Mouse (Mus musculus): ENCODE measurements around the gene P4hb. TPM values are rescaled to one million over a fixed set of nuclear protein-coding genes. Genes with fewer than 3 reads are reported as not detected.
"Not testable (repeated sequence)": the region's sequence is repeated elsewhere in the genome, so short reads cannot be mapped to it uniquely, and the experiment has no call there.

P4hb gene
- polyA plus RNA-seq, 1 experiment from 2014 or later = 838 TPM

GRCm38 (mm10) chr11:120518558-120518957 lies 54.5 kb downstream of the P4hb start:
- no peaks in the 10 kb centered on the region for H3K27me3 ChIP-seq
- peaks cover 16% of the 10 kb centered on the region; the same call in 1 of the 2 replicates for H3K4me1 ChIP-seq
- 48% methylated on average over 6 of the region's 6 CpGs for WGBS
- no peak overlapping the region for H3K9ac ChIP-seq
- 0 out of 2 replicates have a peak overlapping the region, but pooled peaks have one; percentile 48 for H3K27ac ChIP-seq (replicated peaks)
- H3K36me3 ChIP-seq = no peaks in the 10 kb centered on the region
- no peak for ATAC-seq (ENCODE audit: insufficient number of reproducible peaks, low FRiP score, low TSS enrichment, low read depth)
- H3K9me3 ChIP-seq (replicated peaks) = no peaks in the 10 kb centered on the region
- no peak overlapping the region for H3K4me2 ChIP-seq (replicated peaks)
- H3K4me3 ChIP-seq (replicated peaks) = no peak overlapping the region

GRCm38 (mm10) chr11:120518027-120518426 lies 55.0 kb downstream of the P4hb start:
- ATAC-seq (ENCODE audit: insufficient number of reproducible peaks, low FRiP score, low TSS enrichment, low read depth) = no peak
- Histone ChIP-seq H3K36me3 (no peaks in the 10 kb centered on the region), H3K9ac (no peak overlapping the region), H3K27me3 (no peaks in the 10 kb centered on the region), H3K4me1 (peaks cover 16% of the 10 kb centered on the region; the same call in 1 of the 2 replicates), H3K4me3 (replicated peaks) (no peak overlapping the region), H3K27ac (replicated peaks) (0 out of 2 replicates have a peak overlapping the region, but pooled peaks have one; percentile 48), H3K9me3 (replicated peaks) (no peaks in the 10 kb centered on the region), H3K4me2 (replicated peaks) (no peak overlapping the region)
- WGBS = 51% methylated on average over 6 of the region's 6 CpGs

DNA sequence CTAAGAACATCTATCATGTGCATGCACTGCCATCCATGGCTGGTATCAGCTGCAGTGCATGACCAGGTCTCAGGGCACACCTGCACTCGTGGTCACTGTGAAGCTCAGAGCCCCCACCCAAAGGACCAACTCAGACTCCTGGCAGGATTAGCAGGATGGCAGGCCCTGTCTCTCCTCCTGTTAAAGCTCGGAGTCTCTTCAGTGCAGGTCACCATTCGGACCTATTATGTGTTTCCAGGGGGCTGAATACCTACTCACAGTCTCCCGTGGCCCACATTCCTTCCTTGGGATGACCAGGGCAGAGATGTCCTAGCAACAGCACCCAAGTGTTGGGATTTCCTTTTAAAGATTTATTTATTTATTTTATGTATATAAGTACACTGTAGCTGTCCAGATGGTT lies 55.9 kb downstream of the P4hb start:
- H3K9me3 ChIP-seq (replicated peaks) = no peaks in the 10 kb centered on the region
- H3K9ac ChIP-seq = no peak overlapping the region
- no peaks in the 10 kb centered on the region for H3K27me3 ChIP-seq
- H3K4me3 ChIP-seq (replicated peaks) = no peak overlapping the region
- H3K36me3 ChIP-seq = no peaks in the 10 kb centered on the region
- peaks cover 16% of the 10 kb centered on the region; the same call in 1 of the 2 replicates for H3K4me1 ChIP-seq
- H3K27ac ChIP-seq (replicated peaks) = no peak overlapping the region
- 88% methylated on average over 4 of the region's 4 CpGs for WGBS
- H3K4me2 ChIP-seq (replicated peaks) = no peak overlapping the region
- no peak for ATAC-seq (ENCODE audit: insufficient number of reproducible peaks, low FRiP score, low TSS enrichment, low read depth)

DNA sequence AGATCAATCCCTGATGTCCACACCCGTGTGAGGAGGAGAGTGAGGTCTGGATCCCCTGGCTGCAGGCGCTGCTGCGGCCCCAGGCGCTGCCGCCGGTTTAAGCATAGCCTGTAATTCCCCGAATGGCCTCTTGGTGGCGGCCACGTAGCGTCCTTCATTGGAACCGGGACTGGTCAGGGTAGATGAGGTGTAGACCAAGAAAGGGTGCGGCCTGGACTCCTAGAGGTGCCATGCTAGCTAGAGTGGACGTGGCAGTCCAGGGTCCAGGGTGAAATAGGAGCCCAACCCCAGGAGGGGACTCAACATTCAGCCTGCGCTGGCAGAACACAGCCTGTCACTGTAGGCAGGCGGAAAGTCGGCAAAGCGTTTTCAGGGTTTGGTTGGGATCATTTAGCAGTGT lies 57.4 kb downstream of the P4hb start:
- 0 out of 2 replicates have a peak overlapping the region, but pooled peaks have one; percentile 3 for H3K4me3 ChIP-seq (replicated peaks)
- no peak overlapping the region for H3K4me2 ChIP-seq (replicated peaks)
- H3K4me1 ChIP-seq = peaks cover 17% of the 10 kb centered on the region
- H3K27ac ChIP-seq (replicated peaks) = no peak overlapping the region
- no peaks in the 10 kb centered on the region for H3K27me3 ChIP-seq
- no peaks in the 10 kb centered on the region for H3K9me3 ChIP-seq (replicated peaks)
- 16% methylated on average over 17 of the region's 17 CpGs for WGBS
- H3K36me3 ChIP-seq = no peaks in the 10 kb centered on the region
- peak; percentile 64; the same call in 1 of the 2 replicates for ATAC-seq (ENCODE audit: insufficient number of reproducible peaks, low FRiP score, low TSS enrichment, low read depth)
- H3K9ac ChIP-seq = no peak overlapping the region

- not testable (repeated sequence) for H3K4me3 ChIP-seq (replicated peaks); H3K9me3 ChIP-seq (replicated peaks); H3K4me2 ChIP-seq (replicated peaks); H3K36me3 ChIP-seq; H3K27me3 ChIP-seq; H3K9ac ChIP-seq; ATAC-seq (ENCODE audit: insufficient number of reproducible peaks, low FRiP score, low TSS enrichment, low read depth); H3K27ac ChIP-seq (replicated peaks)
- peaks cover 16% of the 10 kb centered on the region for H3K4me1 ChIP-seq
- 86% methylated on average over 2 of the region's 2 CpGs for WGBS
These were observed 58.8 kb downstream of the P4hb start for GRCm38 (mm10) chr11:120514262-120514661.

GRCm38 (mm10) chr11:120512790-120513453 lies 60.1 kb downstream of the P4hb start:
- H3K9ac ChIP-seq = no peak overlapping the region
- no peak overlapping the region for H3K4me3 ChIP-seq (replicated peaks)
- 35% methylated on average over 6 of the region's 6 CpGs for WGBS
- H3K9me3 ChIP-seq (replicated peaks) = no peaks in the 10 kb centered on the region
- no peak for ATAC-seq (ENCODE audit: insufficient number of reproducible peaks, low FRiP score, low TSS enrichment, low read depth)
- no peaks in the 10 kb centered on the region for H3K36me3 ChIP-seq
- H3K27ac ChIP-seq (replicated peaks) = no peak overlapping the region
- no peak overlapping the region for H3K4me2 ChIP-seq (replicated peaks)
- H3K4me1 ChIP-seq = peaks cover 10% of the 10 kb centered on the region
- no peaks in the 10 kb centered on the region for H3K27me3 ChIP-seq

- H3K4me3 ChIP-seq (replicated peaks) = peak overlapping the region; percentile 30
- no peaks in the 10 kb centered on the region for H3K27me3 ChIP-seq
- H3K9me3 ChIP-seq (replicated peaks) = no peaks in the 10 kb centered on the region
- no peak for ATAC-seq (ENCODE audit: insufficient number of reproducible peaks, low FRiP score, low TSS enrichment, low read depth)
- H3K27ac ChIP-seq (replicated peaks) = peak overlapping the region; percentile 81
- H3K9ac ChIP-seq = peak overlapping the region; percentile 18; the same call in 1 of the 2 replicates
- peak overlapping the region; percentile 49 for H3K4me2 ChIP-seq (replicated peaks)
- peaks cover 10% of the 10 kb centered on the region for H3K4me1 ChIP-seq
- no peaks in the 10 kb centered on the region for H3K36me3 ChIP-seq
- 3% methylated on average over 16 of the region's 16 CpGs for WGBS
These were observed 62.5 kb downstream of the P4hb start for GRCm38 (mm10) chr11:120510375-120511030.

Other genes with a start within 250 kb of the P4hb start
- gene Actg1, start 224.7 kb downstream of the P4hb start, polyA plus RNA-seq (2015; fragmentation: Nextera tagmentation; extraction: Ambion mirVana) = 2,143 and 2,279 TPM in 2 replicates
- 0.98 and 1.1 TPM in 2 replicates for gene Fscn2, start 211.7 kb downstream of the P4hb start, polyA plus RNA-seq (2015; fragmentation: Nextera tagmentation; extraction: Ambion mirVana)
- gene Faap100, start 194.5 kb downstream of the P4hb start, polyA plus RNA-seq (2015; fragmentation: Nextera tagmentation; extraction: Ambion mirVana) = 35.8 and 39.8 TPM in 2 replicates
- gene Nploc4, start 135.5 kb downstream of the P4hb start, polyA plus RNA-seq (2015; fragmentation: Nextera tagmentation; extraction: Ambion mirVana) = 34.1 and 36.3 TPM in 2 replicates
- gene Tspan10, start 130.6 kb downstream of the P4hb start, polyA plus RNA-seq (2015; fragmentation: Nextera tagmentation; extraction: Ambion mirVana) = 1.9 and 2.1 TPM in 2 replicates
- 0.26 and 0.31 TPM in 2 replicates for gene Pde6g, start 119.8 kb downstream of the P4hb start, polyA plus RNA-seq (2015; fragmentation: Nextera tagmentation; extraction: Ambion mirVana)
- 14.0 and 15.5 TPM in 2 replicates for gene Oxld1, start 115.2 kb downstream of the P4hb start, polyA plus RNA-seq (2015; fragmentation: Nextera tagmentation; extraction: Ambion mirVana)
- 32.4 and 38.5 TPM in 2 replicates for gene Ccdc137, start 115.1 kb downstream of the P4hb start, polyA plus RNA-seq (2015; fragmentation: Nextera tagmentation; extraction: Ambion mirVana)
- gene Arl16, start 105.6 kb downstream of the P4hb start, polyA plus RNA-seq (2015; fragmentation: Nextera tagmentation; extraction: Ambion mirVana) = 57.1 and 57.8 TPM in 2 replicates
- gene Mrpl12, start 88.6 kb downstream of the P4hb start, polyA plus RNA-seq (2015; fragmentation: Nextera tagmentation; extraction: Ambion mirVana) = 118 and 126 TPM in 2 replicates
- 47.3 and 53.6 TPM in 2 replicates for gene Slc25a10, start 81.4 kb downstream of the P4hb start, polyA plus RNA-seq (2015; fragmentation: Nextera tagmentation; extraction: Ambion mirVana)
- 0.60 TPM in 2 replicates for gene Gcgr, start 42.6 kb downstream of the P4hb start, polyA plus RNA-seq (2015; fragmentation: Nextera tagmentation; extraction: Ambion mirVana)
- 235 and 237 TPM in 2 replicates for gene Mcrip1, start 23.5 kb downstream of the P4hb start, polyA plus RNA-seq (2015; fragmentation: Nextera tagmentation; extraction: Ambion mirVana)
- gene Ppp1r27, start 22.1 kb downstream of the P4hb start, polyA plus RNA-seq (2015; fragmentation: Nextera tagmentation; extraction: Ambion mirVana) = 1.8 and 2.3 TPM in 2 replicates
- 593 and 594 TPM in 2 replicates for gene Arhgdia, start 8.4 kb upstream of the P4hb start, polyA plus RNA-seq (2015; fragmentation: Nextera tagmentation; extraction: Ambion mirVana)
- 420 and 426 TPM in 2 replicates for gene Alyref, start 25.1 kb upstream of the P4hb start, polyA plus RNA-seq (2015; fragmentation: Nextera tagmentation; extraction: Ambion mirVana)
- 219 and 224 TPM in 2 replicates for gene Anapc11, start 25.2 kb upstream of the P4hb start, polyA plus RNA-seq (2015; fragmentation: Nextera tagmentation; extraction: Ambion mirVana)
- 1.8 and 1.9 TPM in 2 replicates for gene Npb, start 35.2 kb upstream of the P4hb start, polyA plus RNA-seq (2015; fragmentation: Nextera tagmentation; extraction: Ambion mirVana)
- gene Pcyt2, start 44.7 kb upstream of the P4hb start, polyA plus RNA-seq (2015; fragmentation: Nextera tagmentation; extraction: Ambion mirVana) = 141 TPM in 2 replicates
- 34.7 and 35.0 TPM in 2 replicates for gene Sirt7, start 52.0 kb upstream of the P4hb start, polyA plus RNA-seq (2015; fragmentation: Nextera tagmentation; extraction: Ambion mirVana)
- gene Mafg, start 60.3 kb upstream of the P4hb start, polyA plus RNA-seq (2015; fragmentation: Nextera tagmentation; extraction: Ambion mirVana) = 36.4 and 38.7 TPM in 2 replicates
- gene Pycr1, start 70.5 kb upstream of the P4hb start, polyA plus RNA-seq (2015; fragmentation: Nextera tagmentation; extraction: Ambion mirVana) = 53.8 and 54.5 TPM in 2 replicates
- 1.0 and 1.6 TPM in 2 replicates for gene Myadml2, start 74.9 kb upstream of the P4hb start, polyA plus RNA-seq (2015; fragmentation: Nextera tagmentation; extraction: Ambion mirVana)
- 6.2 and 7.4 TPM in 2 replicates for gene Notum, start 87.9 kb upstream of the P4hb start, polyA plus RNA-seq (2015; fragmentation: Nextera tagmentation; extraction: Ambion mirVana)
- gene Aspscr1, start 99.7 kb upstream of the P4hb start, polyA plus RNA-seq (2015; fragmentation: Nextera tagmentation; extraction: Ambion mirVana) = 114 and 120 TPM in 2 replicates
- 145 and 157 TPM in 2 replicates for gene Cenpx, start 140.5 kb upstream of the P4hb start, polyA plus RNA-seq (2015; fragmentation: Nextera tagmentation; extraction: Ambion mirVana)
- 69.7 and 82.2 TPM in 2 replicates for gene Lrrc45, start 140.7 kb upstream of the P4hb start, polyA plus RNA-seq (2015; fragmentation: Nextera tagmentation; extraction: Ambion mirVana)
- gene Rac3, start 148.2 kb upstream of the P4hb start, polyA plus RNA-seq (2015; fragmentation: Nextera tagmentation; extraction: Ambion mirVana) = 64.5 and 75.4 TPM in 2 replicates
- 35.9 and 36.6 TPM in 2 replicates for gene Dcxr, start 154.0 kb upstream of the P4hb start, polyA plus RNA-seq (2015; fragmentation: Nextera tagmentation; extraction: Ambion mirVana)
- 193 and 315 TPM in 2 replicates for gene Cbr2, start 158.9 kb upstream of the P4hb start, polyA plus RNA-seq (2015; fragmentation: Nextera tagmentation; extraction: Ambion mirVana)
- 3.8 and 5.9 TPM in 2 replicates for gene Hmga1b, start 189.5 kb upstream of the P4hb start, polyA plus RNA-seq (2015; fragmentation: Nextera tagmentation; extraction: Ambion mirVana)
- gene Rfng, start 211.0 kb upstream of the P4hb start, polyA plus RNA-seq (2015; fragmentation: Nextera tagmentation; extraction: Ambion mirVana) = 56.0 and 62.0 TPM in 2 replicates
- gene Gps1, start 211.0 kb upstream of the P4hb start, polyA plus RNA-seq (2015; fragmentation: Nextera tagmentation; extraction: Ambion mirVana) = 205 and 214 TPM in 2 replicates
- gene Dus1l, start 223.2 kb upstream of the P4hb start, polyA plus RNA-seq (2015; fragmentation: Nextera tagmentation; extraction: Ambion mirVana) = 61.4 and 64.4 TPM in 2 replicates

Measured in embryonic facial prominence, embryonic 15.5 days (tissue).